Mouse (Mus musculus) cerebellum, adult 2 months (tissue): Measurements from ENCODE around the gene Tex48. TPM values are rescaled to one million over a fixed set of nuclear protein-coding genes. Genes with fewer than 3 reads are reported as not detected.

Source experiments
- DNase-seq, 2 experiments: peaks; one replicate each; pipeline ENCODE4 v3.0.0; 2021
- H3K27ac ChIP-seq: fragments of 200-500 bp; 2 replicates; pipeline ENCODE4 v1.5.1; 2012; ENCODE audit warnings: low read length, control low read depth, inconsistent platforms; ENCODE audit not compliant: insufficient read depth
- H3K27me3 ChIP-seq: fragments of 200-500 bp; 2 replicates; pipeline ENCODE4 v1.6.1; 2012; ENCODE audit warnings: inconsistent platforms, mild to moderate bottlenecking, low read length, moderate library complexity; ENCODE audit not compliant: control insufficient read depth, insufficient read depth
- H3K4me1 ChIP-seq: fragments of 200-500 bp; 2 replicates; pipeline ENCODE4 v1.6.1; 2011; ENCODE audit warnings: low read length; ENCODE audit not compliant: control insufficient read depth, insufficient read depth
- H3K4me3 ChIP-seq: fragments of 200-500 bp; replicated peaks from 2 replicates; pipeline ENCODE3; 2011; ENCODE audit warnings: mild to moderate bottlenecking, low read depth, low read length, control low read depth; ENCODE audit not compliant: insufficient read depth
- CTCF ChIP-seq: fragments of 200-500 bp; IDR thresholded peaks from 2 replicates; pipeline ENCODE4 v1.5.1; 2011; ENCODE audit warnings: low read depth, mild to moderate bottlenecking, control low read depth, low read length, moderate library complexity, borderline replicate concordance; ENCODE audit not compliant: insufficient read depth
- POLR2A ChIP-seq: fragments of 200-500 bp; IDR thresholded peaks from 2 replicates; pipeline ENCODE4 v1.6.1; 2011; ENCODE audit warnings: low read length, control low read depth, borderline replicate concordance; ENCODE audit not compliant: insufficient read depth
- WGBS: fragments of 180-500 bp; shearing (Covaris S2); methylation state at CpG from one replicate; pipeline ENCODE4 v1.1.7; 2018; 5-methylcytosine and 5-hydroxymethylcytosine counted together
- polyA plus RNA-seq: library from polyadenylated mRNA; depleted of rRNA; stranded (reverse); fragments of >200 nt; gene quantifications from 2 replicates; pipeline ENCODE4 v1.2.3, GENCODE M21; 2012

Gene Tex48
- polyA plus RNA-seq, 1 experiment: not detected

DNA sequence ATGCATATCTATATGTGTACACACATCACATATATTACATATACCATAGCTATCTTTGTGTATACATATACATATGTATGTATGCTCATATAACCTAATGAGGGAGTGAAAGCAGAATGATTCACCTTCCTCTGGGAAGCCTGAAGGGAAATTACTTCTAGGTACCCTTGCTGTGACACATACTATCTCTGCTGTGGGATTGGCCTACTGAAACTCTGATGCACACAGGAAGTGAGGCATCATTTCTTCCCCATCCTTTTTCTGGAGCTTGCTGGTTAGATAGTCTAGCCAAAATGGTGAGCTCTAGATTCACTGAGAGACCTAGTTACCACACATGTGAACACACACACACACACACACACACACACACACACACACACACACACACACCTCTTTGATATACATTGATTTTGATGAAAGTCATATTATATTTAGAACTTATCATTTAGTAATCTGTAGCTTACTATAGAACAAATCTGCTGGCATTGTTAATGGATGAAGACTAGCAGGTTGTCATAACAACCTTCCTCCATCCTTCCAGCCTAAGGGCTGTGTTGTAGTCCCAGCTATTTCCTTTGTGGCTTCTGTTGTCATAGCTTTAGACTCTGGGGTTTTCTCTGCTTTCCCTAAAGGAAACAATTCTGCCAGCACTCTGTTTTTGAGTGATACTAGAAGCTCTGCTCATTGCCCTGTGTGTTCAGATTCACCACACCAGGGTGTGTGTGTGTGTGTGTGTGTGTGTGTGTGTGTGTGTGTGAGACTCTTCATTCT lies 21.9 kb upstream of the Tex48 start:
- Histone ChIP-seq H3K27ac (no peak overlapping the region), H3K4me1 (no peaks in the 10 kb centered on the region), H3K27me3 (no peaks in the 10 kb centered on the region), H3K4me3 (no peak overlapping the region)
- TF ChIP-seq CTCF: no peak
- no peak for TF ChIP-seq POLR2A
- no peak for DNase-seq

DNA sequence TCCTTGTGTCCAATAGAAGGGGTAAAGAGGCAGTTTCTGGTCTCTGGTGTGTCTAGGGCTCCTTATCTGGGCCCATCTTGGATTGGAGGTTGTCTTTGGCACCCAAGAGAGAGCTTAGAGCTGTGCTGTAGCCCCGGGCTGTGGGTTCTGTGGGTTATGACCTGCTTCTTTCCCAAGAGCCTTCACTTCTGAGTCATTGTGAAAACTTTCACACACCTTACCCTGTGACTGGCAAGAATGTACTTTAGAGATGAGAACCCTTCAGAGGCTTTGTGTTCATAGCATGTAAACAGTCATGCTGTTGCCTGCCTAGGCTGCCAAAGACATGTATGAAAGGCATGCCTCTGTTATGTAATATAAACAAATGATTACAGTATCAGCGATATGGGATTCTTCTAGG lies 17.6 kb upstream of the Tex48 start:
- no peaks in the 10 kb centered on the region for H3K27me3 ChIP-seq
- WGBS: 78% methylated on average over 2 of the region's 2 CpGs
- H3K4me1 ChIP-seq: no peaks in the 10 kb centered on the region

DNA sequence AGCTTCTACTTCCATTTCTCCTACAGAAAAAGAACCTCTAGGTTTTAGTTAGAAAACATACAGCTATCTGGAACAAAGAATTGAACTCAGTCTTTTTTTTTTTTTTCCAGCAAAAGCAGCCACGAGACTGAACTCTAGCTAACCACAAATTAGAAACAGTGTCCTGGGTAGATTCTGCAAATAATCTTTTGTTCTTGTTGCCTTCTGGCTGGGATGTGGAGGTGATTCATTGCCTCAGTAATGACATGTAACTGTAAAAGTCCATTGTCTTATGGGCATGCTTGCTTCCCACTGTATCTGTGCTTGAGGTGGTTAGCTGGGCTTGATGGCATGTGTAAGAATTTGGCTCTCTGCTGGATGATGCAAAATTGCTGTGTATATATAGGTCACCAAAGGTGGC lies 16.4 kb upstream of the Tex48 start:
- Histone ChIP-seq H3K27me3 (no peaks in the 10 kb centered on the region), H3K4me1 (no peaks in the 10 kb centered on the region), H3K27ac (no peak overlapping the region), H3K4me3 (no peak overlapping the region)
- TF ChIP-seq POLR2A (no peak), CTCF (no peak)
- DNase-seq: no peak
- WGBS: 74% methylated on average over 1 of the region's 1 CpGs

More for the DNA sequence above, 17.6 kb upstream of the Tex48 start:
- no peak for DNase-seq
- no peak for TF ChIP-seq CTCF
- no peak for TF ChIP-seq POLR2A
- H3K27ac ChIP-seq: no peak overlapping the region
- H3K4me3 ChIP-seq: no peak overlapping the region

DNA sequence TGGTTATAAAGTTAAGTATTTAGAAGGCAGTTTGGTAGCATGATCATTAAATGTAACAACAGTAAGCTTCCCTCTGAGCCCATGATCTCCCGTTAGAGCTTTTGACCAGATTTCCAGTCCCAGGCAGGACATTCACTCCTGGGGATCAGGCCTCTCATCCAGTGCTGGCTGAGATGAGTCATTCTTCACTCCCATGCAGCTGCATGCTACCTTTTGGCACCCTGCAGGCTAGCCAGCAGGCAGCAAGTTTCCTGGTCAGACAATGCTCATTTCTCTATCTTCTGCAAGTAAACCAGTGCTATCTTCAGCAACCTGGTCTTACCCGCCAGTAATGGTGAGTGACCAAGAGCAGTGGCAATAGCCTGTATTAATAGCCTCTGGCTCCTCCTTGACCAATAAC lies 11.0 kb upstream of the Tex48 start:
- Histone ChIP-seq H3K27me3 (no peaks in the 10 kb centered on the region), H3K4me1 (no peaks in the 10 kb centered on the region), H3K4me3 (no peak overlapping the region), H3K27ac (no peak overlapping the region)
- DNase-seq: no peak
- no peak for TF ChIP-seq POLR2A
- TF ChIP-seq CTCF: no peak
- WGBS: 89% methylated on average over 2 of the region's 2 CpGs

DNA sequence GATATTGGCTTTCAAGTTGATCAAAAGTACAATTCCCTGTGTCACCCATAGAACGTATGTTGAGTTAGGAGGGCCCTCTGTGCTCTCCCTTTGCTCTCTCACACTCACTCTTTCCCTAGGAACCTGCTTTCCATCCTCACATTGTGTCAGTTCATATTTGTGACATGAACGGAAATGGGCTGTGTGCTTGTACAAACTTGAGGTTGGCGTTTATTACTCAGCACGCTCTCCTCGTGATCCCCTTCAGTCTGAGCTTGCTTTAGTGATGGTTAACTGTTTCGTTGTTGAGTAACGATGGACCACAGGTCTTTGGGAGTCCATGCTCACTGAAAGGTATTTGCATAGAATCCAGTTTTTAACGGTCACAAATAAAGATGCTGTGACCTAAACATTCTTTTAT lies 4.9 kb upstream of the Tex48 start:
- H3K4me3 ChIP-seq: no peak overlapping the region
- no peak for DNase-seq
- no peak overlapping the region for H3K27ac ChIP-seq
- no peaks in the 10 kb centered on the region for H3K4me1 ChIP-seq
- TF ChIP-seq POLR2A (no peak), CTCF (no peak)
- 85% methylated on average over 8 of the region's 8 CpGs for WGBS
- no peaks in the 10 kb centered on the region for H3K27me3 ChIP-seq

DNA sequence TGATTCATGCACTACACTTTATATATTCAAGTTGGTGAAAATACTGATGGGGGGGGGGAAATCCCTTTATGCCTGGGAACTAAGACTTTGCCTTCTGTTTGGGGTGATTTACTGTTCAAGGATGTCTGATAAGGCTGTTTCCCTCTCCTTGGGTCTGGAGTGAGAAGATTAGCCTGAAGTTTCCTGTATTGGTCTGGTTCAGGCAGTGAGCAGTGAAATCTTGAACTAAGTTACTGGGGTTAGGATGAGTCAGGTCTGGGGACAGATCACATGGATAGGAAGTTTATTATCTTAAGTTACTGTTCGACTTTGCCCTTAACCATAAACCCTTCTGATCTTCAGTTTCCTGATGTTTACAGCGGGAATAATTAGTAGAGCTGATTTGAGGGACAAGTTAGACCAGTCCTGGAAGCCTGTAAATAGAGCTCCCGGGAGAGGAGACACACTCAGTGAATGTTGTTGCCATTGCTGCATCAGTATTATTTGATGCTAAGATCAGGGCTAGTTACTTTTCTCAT lies 3.4 kb upstream of the Tex48 start:
- WGBS: 86% methylated on average over 3 of the region's 3 CpGs
- Histone ChIP-seq H3K4me3 (no peak overlapping the region), H3K4me1 (no peaks in the 10 kb centered on the region), H3K27me3 (no peaks in the 10 kb centered on the region), H3K27ac (no peak overlapping the region)
- TF ChIP-seq POLR2A (no peak), CTCF (no peak)
- DNase-seq: no peak

DNA sequence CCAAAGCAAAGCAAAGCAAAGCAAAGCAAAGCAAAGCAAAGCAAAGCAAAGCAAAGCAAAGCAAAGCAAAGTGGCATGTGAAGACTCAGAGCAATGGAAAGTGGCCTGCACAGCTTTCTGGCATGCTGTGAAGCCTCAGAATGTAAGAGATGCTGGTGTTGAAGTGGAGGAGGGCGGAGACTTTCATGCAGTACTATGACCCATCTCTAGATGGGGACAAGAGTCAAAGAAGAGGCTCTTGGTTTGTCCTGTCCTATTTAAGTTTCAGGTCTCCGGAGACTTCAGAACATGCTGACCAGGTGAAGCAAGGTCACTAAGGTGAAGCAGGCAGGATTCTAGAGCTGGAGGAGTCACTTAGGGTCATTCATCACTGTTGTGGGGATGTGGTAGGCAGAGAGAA lies 367 bp downstream of the Tex48 start:
- TF ChIP-seq CTCF: no peak
- TF ChIP-seq POLR2A: no peak
- Histone ChIP-seq H3K27ac (no peak overlapping the region), H3K4me1 (no peaks in the 10 kb centered on the region), H3K4me3 (no peak overlapping the region), H3K27me3 (no peaks in the 10 kb centered on the region)
- DNase-seq: no peak
- 76% methylated on average over 2 of the region's 2 CpGs for WGBS

DNA sequence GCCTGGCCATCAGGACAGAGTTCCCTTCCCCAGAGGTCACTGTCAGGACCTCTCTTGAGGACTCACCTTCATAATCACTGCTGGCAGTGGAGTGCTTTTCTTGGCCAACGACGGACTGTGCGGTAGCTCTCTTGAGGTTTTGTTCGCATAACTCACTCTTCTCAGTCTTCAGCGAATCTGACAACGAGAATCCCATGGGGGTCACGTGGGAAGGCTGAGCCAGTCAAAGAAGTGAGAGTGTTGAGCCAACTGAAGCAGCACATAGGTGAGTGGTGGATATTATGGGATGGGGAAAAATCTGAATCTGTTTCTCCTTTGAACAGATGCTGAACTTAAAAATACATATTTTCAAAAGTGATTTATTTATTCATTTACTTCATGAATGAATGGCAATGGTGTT lies 13.8 kb downstream of the Tex48 start:
- no peak overlapping the region for H3K4me3 ChIP-seq
- TF ChIP-seq POLR2A: no peak
- TF ChIP-seq CTCF: no peak
- H3K27me3 ChIP-seq: no peaks in the 10 kb centered on the region
- H3K27ac ChIP-seq: no peak overlapping the region
- H3K4me1 ChIP-seq: no peaks in the 10 kb centered on the region
- no peak for DNase-seq
- WGBS: 64% methylated on average over 7 of the region's 7 CpGs
